Mouse (Mus musculus) G1E (cell line): ENCODE results near the gene Vps52.

Experiments
- CTCF ChIP-seq: IDR thresholded peaks from 2 replicates; pipeline ENCODE4 v1.5.1; 2012; ENCODE audit warnings: low read depth, low read length, inconsistent platforms, mixed read lengths
- GATA1 ChIP-seq: IDR thresholded peaks from 2 replicates; pipeline ENCODE4 v1.6.1; 2012; ENCODE audit warnings: borderline replicate concordance, low read length, inconsistent platforms, mixed read lengths
- POLR2AphosphoS5 ChIP-seq: IDR thresholded peaks from 2 replicates; pipeline ENCODE4 v1.6.1; 2012; ENCODE audit warnings: low read depth, low read length, inconsistent platforms; ENCODE audit not compliant: insufficient replicate concordance
- TAL1 ChIP-seq: conservative IDR thresholded peaks from 2 replicates; pipeline ENCODE4 v1.6.1; 2012; ENCODE audit warnings: low read depth, low read length, inconsistent platforms, mixed read lengths

- TF ChIP-seq CTCF (no peak), TAL1 (no peak), POLR2AphosphoS5 (no peak), GATA1 (no peak)
Observed at GRCm38 (mm10) chr17:33948905-33949537, 6.6 kb upstream of the Vps52 start.
